In genomic region chr12:57960171-57960570, GRCm38 (mm10) we compare ENCODE assay signal across 30 mouse cellular contexts.
DNase-seq lines count a peak whose midpoint lies in the region; ATAC-seq and TF ChIP-seq lines count a peak whose summit lies in the region.
"Had no signal": no experiment of that assay in that cellular context is flagged by ENCODE, and none has a peak within 500 bp of the region (broad histone marks: within the 10 kb centered on the region; RNA-seq: fewer than 3 reads in every experiment).

No protein-coding gene starts in this region.

- peak; percentile 31 for TF ChIP-seq CTCF in layer of hippocampus, adult 2 months (conservative IDR thresholded peaks at IDR 0.05)
- peak; percentile 55 for TF ChIP-seq CTCF in E14TG2a.4 (conservative IDR thresholded peaks at IDR 0.05; ENCODE audit: low read length)

- no peaks in the 10 kb centered on the region for H3K36me3 ChIP-seq in E14TG2a.4 (ENCODE audit: insufficient read depth, low read length)
- no peaks in the 10 kb centered on the region for H3K36me3 ChIP-seq in hindbrain, embryonic 10.5 days
- H3K36me3 ChIP-seq: hindbrain, embryonic 15.5 days; kidney, embryonic 15.5 days; limb, embryonic 10.5 days; limb, embryonic 15.5 days; liver, embryonic 15.5 days; midbrain, embryonic 15.5 days; neural tube, embryonic 15.5 days; stomach, embryonic 15.5 days had no signal

- DNase-seq in layer of hippocampus, adult 2 months (ENCODE audit: low spot score in 2 of 2), result no peak
- no peak for DNase-seq in layer of hippocampus, postnatal 10 days (ENCODE audit: low spot score in 2 of 2)
- DNase-seq in A20 (ENCODE audit: low read depth, low spot score), result peak; percentile 4
- DNase-seq in R1 (ENCODE audit: low read depth, low spot score), result peak; percentile 72
- no peak for DNase-seq in frontal cortex, postnatal 36 days (ENCODE audit: low spot score in 2 of 2)
- no peak for DNase-seq in hindbrain, embryonic 10.5 days (ENCODE audit: low spot score)
- DNase-seq: adrenal gland, adult 8-10 months; cerebellum, adult 2 months; gastrocnemius, postnatal 10 days; heart, postnatal 36 days; kidney, adult 11 months; layer of hippocampus, postnatal 36 days; lung, embryonic 14.5 days; lung, postnatal 14 days; retina, postnatal 1 day; right cerebral cortex, postnatal 25 days; thymus, adult 2 months had no signal

- H3K4me3 ChIP-seq in layer of hippocampus, adult 2 months, result no peak overlapping the region
- no peak overlapping the region for H3K4me3 ChIP-seq in E14TG2a.4 (replicated peaks; ENCODE audit: low read length)
- no peak overlapping the region for H3K4me3 ChIP-seq in hindbrain, embryonic 10.5 days
- H3K4me3 ChIP-seq: hindbrain, embryonic 15.5 days; kidney, embryonic 15.5 days; limb, embryonic 10.5 days; limb, embryonic 15.5 days; liver, embryonic 15.5 days; midbrain, embryonic 15.5 days; neural tube, embryonic 15.5 days; stomach, embryonic 15.5 days had no signal

- 80% methylated on average over 6 of the region's 6 CpGs for WGBS in hindbrain, embryonic 10.5 days

- H3K4me1 ChIP-seq in E14TG2a.4 (replicated peaks; ENCODE audit: low read depth, low read length), result no peaks in the 10 kb centered on the region
- H3K4me1 ChIP-seq in hindbrain, embryonic 10.5 days (replicated peaks), result no peaks in the 10 kb centered on the region
- H3K4me1 ChIP-seq: hindbrain, embryonic 15.5 days; kidney, embryonic 15.5 days; limb, embryonic 15.5 days; liver, embryonic 15.5 days; midbrain, embryonic 15.5 days; neural tube, embryonic 15.5 days; stomach, embryonic 15.5 days had no signal

- no peaks in the 10 kb centered on the region for H3K9me3 ChIP-seq in E14TG2a.4 (ENCODE audit: low read length)
- H3K9me3 ChIP-seq in hindbrain, embryonic 10.5 days, result no peaks in the 10 kb centered on the region
- H3K9me3 ChIP-seq: hindbrain, embryonic 15.5 days; kidney, embryonic 15.5 days; limb, embryonic 10.5 days; limb, embryonic 15.5 days; liver, embryonic 15.5 days; midbrain, embryonic 15.5 days; neural tube, embryonic 15.5 days; stomach, embryonic 15.5 days had no signal

- ATAC-seq in frontal cortex, adult (ENCODE audit: low TSS enrichment), result no peak
- ATAC-seq: forebrain, embryonic 14.5 days; inflammation-experienced regulatory T-cells, adult 6 months; midbrain, embryonic 15.5 days; Patski had no signal

- H3K27ac ChIP-seq in layer of hippocampus, adult 2 months, result no peak overlapping the region
- H3K27ac ChIP-seq in hindbrain, embryonic 10.5 days, result no peak overlapping the region
- H3K27ac ChIP-seq: hindbrain, embryonic 15.5 days; kidney, embryonic 15.5 days; limb, embryonic 10.5 days; limb, embryonic 15.5 days; liver, embryonic 15.5 days; midbrain, embryonic 15.5 days; neural tube, embryonic 15.5 days; stomach, embryonic 15.5 days had no signal

- H3K27me3 ChIP-seq in E14TG2a.4 (ENCODE audit: insufficient read depth, low read length), result no peaks in the 10 kb centered on the region
- no peaks in the 10 kb centered on the region for H3K27me3 ChIP-seq in hindbrain, embryonic 10.5 days (ENCODE audit: insufficient read depth, poor library complexity, severe bottlenecking)
- H3K27me3 ChIP-seq: hindbrain, embryonic 15.5 days; kidney, embryonic 15.5 days; limb, embryonic 15.5 days; liver, embryonic 15.5 days; midbrain, embryonic 15.5 days; neural tube, embryonic 15.5 days; stomach, embryonic 15.5 days had no signal

Comparison
In these comparisons a context has a peak if more than half of its experiments do, and no peak if none do; other contexts are left out.
1. DNase-seq: peak in A20 (single experiment) and R1 (single experiment); none in layer of hippocampus, adult 2 months (0 of 2), layer of hippocampus, postnatal 10 days (0 of 2), frontal cortex, postnatal 36 days (0 of 2) and hindbrain, embryonic 10.5 days (single experiment).